Mouse (Mus musculus): ENCODE data around the gene Ntn4. TPM values are rescaled to one million over a fixed set of nuclear protein-coding genes. Genes with fewer than 3 reads are reported as not detected.

Ntn4 gene
- total RNA-seq, 2 experiments from 2014 or later, result 9.0 to 9.9 TPM

DNA sequence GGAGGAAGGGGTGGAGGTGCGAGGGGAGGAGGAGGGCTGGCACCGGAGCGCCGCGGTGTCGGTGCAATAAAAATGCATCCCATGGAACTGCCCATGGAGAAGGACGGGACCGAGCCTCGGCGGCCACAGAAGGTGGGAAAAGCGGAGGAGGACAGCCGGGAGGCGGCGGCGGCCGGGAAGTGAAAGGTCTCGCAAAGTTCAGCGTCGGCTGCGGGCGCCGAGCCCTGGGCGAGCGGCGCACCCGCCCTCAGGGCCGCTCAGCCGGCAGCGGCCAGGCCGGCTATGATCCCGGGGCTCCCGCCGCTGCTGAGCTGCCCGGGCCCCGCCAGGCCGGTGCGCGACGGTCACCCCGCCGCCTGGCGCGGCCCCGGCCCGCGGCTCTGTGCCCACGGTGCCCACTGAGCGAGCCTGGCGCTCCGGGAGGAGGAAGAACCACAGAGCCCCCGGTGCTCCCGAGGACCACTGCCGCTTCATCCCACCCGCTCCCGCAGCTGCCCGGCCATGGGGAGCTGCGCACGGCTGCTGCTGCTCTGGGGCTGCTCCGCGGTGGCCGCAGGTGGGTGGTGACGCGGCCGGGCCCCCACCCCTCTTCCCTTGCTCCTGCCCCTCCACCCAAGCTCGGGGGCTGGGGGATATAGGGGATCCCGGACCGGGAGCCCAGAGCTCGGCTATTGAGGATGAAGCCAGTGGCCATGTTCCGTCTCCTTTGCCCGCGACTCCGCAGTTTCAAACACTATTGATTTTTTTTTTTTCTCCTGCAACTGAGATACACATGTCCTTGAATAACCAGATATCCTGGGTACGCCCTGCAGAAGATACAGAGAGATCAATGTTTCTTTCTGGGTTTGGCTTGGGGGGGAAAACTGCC lies 706 bp downstream of the Ntn4 start:
- intact Hi-C loops (cut with DNase I), result no loop called here
- peak; percentile 15 to 17 for DNase-seq (ENCODE audit: low spot score in 2 of 2)

DNA sequence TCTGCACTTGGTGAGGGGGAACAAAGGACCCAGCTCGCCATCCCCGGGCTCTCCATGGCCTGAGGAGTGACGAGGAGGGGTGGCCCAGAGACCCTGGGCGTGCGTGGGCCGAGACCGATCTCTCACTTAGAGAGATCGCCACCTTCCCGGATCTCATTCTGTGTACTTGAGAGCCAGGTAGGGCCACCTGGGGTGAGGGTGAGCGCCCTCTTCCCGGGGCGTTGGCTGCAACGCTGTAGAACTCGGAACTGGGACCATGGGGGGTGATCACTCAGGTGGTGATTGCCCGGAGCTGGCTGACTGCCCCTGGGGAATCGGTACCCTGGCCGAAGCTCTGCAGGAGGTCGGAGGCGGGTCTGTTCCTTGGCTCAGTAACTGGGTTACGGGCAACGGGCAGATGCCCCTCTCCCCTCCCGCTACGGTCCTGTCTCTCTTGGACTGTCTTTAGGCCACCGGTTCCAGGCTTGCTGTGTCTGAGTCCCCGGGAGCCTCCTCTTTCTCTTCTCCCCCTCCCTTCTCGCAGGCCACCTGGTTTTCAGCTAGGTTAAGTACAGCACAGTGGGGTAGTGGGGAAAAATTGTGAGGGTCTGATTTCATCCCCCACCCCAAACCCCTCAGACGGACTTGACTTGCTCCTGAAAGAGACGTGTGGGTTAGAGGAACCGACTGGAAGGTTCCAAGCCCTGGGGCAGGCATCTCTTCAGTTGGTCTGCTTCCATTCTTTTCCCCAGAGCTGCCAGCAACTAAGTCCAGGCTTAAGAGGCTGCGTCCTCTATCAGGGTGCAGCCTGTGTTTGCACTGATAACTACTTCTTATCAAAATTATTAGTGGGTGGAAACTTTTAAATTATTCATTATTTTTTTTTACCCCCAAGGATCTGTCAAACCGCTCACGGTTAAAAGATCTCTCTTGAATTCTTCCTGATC lies 1.6 kb downstream of the Ntn4 start:
- DNase-seq (ENCODE audit: low spot score in 2 of 2), result peak in 1 of 2 experiments; percentile 6
- intact Hi-C loops (cut with DNase I), result no loop called here

DNA sequence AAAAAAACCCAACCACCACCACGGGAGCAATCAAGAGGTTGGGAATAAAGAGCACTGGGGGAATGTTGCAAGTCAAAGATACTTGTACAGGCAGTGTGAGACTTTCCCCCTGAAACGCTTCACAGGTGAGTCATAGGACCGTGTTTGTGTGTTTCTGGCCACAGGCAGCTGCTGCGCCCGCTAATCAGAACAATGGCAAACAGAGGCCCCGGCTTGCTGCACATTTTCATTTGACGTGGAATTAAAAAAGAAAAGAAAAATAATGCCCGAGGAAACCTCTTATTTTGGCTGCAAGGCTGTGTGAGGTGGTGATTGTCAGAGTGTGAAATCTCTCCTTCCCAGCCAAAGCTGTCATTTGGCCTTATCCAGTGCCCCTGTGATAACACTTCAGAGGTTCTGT lies 2.4 kb downstream of the Ntn4 start:
- intact Hi-C loops (cut with DNase I), result no loop called here

DNA sequence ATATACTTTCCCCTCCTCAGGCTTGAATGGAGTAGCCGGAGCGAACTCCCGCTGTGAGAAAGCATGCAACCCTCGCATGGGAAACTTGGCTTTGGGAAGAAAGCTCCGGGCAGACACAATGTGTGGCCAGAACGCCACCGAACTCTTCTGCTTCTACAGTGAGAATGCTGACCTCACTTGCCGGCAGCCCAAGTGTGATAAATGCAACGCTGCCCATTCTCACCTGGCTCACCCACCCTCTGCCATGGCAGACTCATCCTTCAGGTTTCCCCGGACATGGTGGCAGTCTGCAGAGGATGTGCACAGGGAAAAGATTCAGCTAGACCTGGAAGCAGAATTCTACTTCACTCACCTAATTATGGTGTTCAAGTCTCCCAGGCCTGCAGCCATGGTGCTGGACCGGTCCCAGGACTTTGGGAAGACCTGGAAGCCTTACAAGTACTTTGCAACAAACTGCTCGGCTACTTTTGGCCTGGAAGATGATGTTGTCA lies 4.0 kb downstream of the Ntn4 start:
- DNase-seq (ENCODE audit: low spot score in 2 of 2), result no peak
- intact Hi-C loops (cut with DNase I), result no loop called here

More for the DNA sequence above, 2.4 kb downstream of the Ntn4 start:
- DNase-seq (ENCODE audit: low spot score in 2 of 2), result no peak

DNA sequence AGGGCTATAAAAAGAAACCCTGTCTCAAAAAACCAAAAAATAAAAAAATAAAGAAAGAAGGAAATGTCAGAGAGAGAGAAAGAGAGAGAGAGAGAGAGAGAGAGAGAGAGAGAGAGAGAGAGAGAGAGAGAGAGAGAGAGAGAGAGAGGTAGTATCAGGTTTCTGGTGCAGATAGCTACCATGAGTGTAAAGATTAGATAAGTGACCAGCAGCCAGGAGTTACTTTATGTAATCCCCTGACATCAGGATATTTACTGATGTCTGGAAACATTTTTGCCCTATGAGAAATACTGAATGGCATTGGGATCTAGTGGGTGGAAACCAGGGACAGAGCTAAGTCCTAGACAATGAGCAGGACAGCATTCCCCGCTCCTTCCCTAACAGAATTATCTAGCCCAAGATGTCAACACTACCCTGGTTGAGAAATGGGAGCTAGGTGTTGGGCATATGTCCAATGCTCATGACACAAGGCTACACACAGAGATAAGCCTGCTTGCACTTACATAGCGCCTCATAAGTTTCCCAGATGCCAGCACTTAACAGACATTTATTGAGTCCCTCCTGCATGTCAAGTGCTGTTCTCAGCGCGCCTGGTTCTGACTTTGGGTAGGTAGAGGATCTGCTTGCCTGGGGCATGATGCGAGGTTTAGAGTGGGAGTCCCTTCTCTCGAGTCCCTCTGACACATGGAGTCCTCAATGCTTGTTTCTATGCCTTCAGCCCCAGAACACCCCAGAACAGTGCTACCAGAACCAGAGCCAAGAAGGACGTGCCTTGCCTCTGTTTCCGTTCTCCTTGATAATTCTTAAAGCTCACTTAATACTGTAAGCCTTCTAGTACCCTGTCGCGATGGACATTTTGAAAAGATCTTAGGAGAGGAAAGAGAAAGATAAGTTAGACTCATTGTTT lies 7.4 kb downstream of the Ntn4 start:
- no peak for DNase-seq (ENCODE audit: low spot score in 2 of 2)
- intact Hi-C loops (cut with DNase I), result no loop called here

DNA sequence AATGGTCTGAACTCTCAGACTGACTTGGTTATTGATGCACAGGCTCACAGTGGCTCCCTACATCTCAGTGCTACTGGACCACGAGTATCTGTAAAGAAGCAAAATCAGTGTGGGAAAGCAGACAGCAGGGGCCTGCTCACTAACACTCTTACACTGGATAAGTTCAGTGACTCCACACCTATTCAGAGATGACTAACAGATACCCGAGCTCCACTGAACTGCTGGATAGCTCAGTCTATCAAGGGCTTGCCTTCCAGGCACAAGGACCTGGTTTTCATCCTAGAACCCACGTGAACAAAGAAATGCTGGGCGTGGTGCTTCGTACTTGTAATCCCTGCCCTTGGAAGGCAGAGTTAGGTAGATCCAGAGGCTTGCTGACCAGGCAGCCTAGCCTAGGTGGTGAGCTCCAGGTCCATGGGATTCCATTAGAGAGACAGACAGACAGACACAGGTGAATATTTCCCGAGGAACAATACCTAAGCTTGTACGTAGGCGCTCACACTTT lies 8.2 kb downstream of the Ntn4 start:
- no peak for DNase-seq (ENCODE audit: low spot score in 2 of 2)
- intact Hi-C loops (cut with DNase I), result no loop called here

DNA sequence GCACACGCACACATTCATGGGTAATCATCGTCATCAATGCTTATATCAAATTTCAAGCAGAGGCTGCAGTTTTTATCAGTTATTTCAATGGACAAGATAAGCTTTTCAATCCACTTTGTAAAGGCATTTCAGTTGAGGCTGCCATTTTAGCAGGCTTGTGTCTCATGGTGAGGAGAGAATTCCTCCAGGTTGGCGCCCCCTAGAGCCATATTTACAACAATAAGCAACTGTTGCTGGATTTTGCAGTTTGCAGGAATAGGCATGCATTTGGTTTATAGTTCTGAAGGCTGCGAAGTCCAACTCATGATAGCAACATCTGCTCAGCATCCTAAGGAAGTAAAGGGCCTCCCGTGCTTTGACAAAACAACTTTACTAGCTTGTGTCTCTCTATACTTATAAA lies 8.6 kb downstream of the Ntn4 start:
- intact Hi-C loops (cut with DNase I), result no loop called here
- no peak for DNase-seq (ENCODE audit: low spot score in 2 of 2)

DNA sequence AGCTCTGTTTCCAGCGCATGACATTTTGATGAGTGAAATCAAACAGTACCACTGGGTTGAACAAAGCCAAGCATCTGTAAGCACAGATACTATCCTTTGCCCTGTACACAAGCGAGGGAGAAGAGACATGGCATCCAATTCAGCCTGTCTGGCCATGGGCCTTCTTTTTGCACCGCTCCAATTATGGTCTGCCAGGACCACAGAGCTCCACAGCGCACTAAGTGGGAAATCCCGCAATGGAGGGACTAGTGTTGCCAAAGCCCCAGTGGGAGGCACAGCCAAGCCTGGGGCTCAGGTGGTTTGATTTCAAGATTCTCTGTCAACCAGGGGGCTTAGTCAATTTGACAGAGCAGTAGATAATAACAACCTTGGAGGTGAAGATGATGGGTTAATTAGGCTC lies 9.1 kb downstream of the Ntn4 start:
- intact Hi-C loops (cut with DNase I), result no loop called here
- DNase-seq (ENCODE audit: low spot score in 2 of 2), result no peak

DNA sequence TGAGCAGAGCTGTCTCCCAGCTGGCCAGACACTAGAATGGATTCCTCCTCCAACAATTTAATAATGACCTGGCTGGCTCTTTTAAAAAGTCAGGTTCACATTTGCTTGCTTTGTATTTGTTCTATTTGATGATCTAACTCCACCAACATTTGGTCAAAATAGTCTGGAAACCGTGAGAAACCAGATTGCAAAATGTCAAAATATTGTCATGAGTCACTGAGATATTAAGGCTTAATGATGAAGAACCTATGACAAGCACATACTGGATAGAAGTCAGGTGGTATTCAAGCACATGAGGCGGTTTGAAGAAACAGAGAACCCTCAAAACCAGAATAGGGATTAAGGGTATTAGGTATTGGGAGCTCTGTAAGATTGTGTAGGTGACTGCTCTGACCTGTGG lies 12.8 kb downstream of the Ntn4 start:
- no peak for DNase-seq (ENCODE audit: low spot score in 2 of 2)
- intact Hi-C loops (cut with DNase I), result no loop called here

DNA sequence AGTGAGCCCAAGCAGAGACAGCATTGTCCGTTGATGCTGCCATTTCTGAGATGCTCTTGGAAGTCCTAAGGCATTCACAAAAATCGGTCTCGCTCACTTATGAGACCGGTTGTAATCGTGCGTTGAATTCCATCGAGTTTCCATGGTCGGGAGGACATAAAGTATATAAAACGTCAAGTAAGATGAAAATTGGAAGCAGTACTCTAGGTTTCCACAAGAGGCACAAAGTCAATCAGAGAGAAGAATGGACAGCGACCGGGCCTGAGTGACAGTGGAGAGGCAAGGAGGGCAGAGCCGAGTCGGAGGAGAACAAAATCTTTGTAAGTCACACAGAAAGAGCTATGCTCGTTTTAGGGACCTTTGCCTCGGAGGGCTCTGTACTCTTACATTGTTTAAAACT lies 14.9 kb downstream of the Ntn4 start:
- intact Hi-C loops (cut with DNase I), result no loop called here
- no peak for DNase-seq (ENCODE audit: low spot score in 2 of 2)

DNA sequence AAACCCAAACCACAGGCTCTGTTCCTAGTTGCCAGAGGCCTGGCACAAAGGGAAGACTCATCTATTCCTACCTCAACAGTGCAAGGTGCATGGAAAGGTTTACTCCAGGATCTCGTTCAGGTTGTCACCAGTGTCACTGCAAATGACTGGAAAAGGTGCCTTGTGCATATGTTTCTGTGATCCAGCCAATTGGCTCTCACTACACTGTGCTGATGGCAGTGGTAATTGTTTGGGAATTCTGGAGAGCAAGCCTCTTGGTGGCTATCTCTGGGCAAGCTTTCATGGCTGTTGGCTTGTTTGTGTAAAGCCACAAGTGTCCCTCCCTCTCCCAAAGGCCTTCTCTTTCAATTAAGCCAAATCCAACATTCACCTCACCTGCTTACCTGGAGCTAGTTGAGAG lies 19.3 kb downstream of the Ntn4 start:
- intact Hi-C loops (cut with DNase I), result no loop called here
- no peak for DNase-seq (ENCODE audit: low spot score in 2 of 2)

DNA sequence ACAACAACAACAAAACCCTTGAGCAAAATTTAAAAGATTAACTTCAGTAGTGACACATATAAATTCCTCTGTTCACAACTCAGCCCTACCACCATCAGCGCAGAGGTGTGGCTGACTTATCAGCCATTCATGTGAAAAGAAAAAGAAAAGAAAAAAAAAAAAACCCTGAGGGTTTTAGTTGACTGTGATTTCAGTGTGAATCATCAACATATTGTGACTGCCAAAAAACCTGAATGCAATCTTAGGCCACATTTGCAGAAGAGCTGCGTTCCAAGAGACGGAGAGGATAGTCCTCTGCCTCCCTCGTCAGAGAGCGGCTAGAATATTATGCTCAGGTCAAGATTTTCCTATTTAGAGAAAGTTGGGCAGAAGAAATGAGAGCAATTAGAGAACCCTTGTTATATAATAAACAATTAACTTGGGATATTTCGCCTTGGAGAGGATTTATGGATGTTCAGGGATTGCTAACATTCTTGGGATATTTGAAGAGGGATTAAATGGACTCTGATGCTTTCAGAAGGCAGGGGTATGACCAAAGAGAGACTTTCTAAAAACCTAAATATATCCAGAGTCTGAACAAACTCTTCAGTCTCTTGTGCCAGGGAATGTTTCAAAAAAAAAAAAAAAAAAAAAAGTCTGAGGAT lies 21.0 kb downstream of the Ntn4 start:
- intact Hi-C loops (cut with DNase I), result no loop called here
- peak in 1 of 2 experiments; percentile 60 for DNase-seq (ENCODE audit: low spot score in 2 of 2)

DNA sequence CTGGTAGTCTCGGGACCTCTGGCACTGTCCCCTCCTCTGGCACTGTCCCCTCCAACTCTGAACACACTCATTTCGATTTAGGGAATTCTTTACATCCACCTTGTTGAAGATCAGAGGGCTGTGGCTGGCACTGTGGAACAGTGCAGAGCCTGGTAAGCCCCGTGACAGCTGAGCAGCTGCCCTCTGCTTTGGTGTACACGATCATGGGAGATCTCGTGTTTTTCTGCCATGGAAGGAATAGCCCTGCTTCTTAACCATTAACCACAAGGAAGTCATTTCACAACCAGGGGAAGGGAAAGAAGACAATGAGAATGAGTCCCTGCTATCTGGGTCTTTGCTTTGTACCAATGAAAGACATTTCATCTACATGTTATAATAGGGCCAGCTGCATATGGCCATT lies 21.5 kb downstream of the Ntn4 start:
- DNase-seq (ENCODE audit: low spot score in 2 of 2), result no peak
- intact Hi-C loops (cut with DNase I), result no loop called here

DNA sequence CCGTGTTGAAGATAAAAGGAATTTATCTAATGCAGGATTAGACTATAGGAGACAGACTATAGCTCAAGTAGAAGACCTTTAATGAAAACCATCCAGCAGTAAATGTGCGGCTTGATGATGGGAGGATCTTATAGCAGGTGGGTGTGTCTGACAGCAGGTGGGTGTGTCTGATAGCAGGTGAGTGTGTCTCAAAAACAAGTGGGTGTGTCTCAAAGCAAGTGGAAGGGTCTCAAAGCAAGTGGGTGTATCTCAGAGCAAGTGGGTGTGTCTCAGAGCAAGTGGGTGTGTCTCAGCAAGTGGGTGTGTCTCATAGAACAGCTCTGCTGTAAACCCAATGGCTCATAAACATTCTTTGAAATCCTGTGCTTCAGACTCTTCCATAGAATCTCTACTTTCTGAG lies 25.7 kb downstream of the Ntn4 start:
- intact Hi-C loops (cut with DNase I), result no loop called here
- DNase-seq (ENCODE audit: low spot score in 2 of 2), result no peak

DNA sequence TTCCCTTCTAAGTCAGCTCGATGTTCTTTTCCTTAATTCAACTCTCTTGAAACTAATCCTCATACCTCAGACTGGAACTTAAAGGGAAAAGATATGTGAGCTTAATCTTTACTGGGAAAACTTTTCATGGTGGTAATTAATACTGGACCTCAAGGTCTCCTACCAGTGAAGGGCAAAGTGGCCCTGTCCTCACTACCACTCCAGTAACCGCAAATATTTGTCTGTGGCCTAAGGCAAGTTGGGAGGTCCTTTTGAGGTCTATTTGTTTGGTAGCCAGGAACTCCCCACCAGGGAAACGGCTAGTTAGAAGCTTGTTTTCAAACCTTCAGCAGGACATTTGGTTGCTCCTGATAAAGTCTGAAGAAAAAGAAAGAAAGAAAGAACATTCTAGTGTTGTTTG lies 26.5 kb downstream of the Ntn4 start:
- intact Hi-C loops (cut with DNase I), result no loop called here

DNA sequence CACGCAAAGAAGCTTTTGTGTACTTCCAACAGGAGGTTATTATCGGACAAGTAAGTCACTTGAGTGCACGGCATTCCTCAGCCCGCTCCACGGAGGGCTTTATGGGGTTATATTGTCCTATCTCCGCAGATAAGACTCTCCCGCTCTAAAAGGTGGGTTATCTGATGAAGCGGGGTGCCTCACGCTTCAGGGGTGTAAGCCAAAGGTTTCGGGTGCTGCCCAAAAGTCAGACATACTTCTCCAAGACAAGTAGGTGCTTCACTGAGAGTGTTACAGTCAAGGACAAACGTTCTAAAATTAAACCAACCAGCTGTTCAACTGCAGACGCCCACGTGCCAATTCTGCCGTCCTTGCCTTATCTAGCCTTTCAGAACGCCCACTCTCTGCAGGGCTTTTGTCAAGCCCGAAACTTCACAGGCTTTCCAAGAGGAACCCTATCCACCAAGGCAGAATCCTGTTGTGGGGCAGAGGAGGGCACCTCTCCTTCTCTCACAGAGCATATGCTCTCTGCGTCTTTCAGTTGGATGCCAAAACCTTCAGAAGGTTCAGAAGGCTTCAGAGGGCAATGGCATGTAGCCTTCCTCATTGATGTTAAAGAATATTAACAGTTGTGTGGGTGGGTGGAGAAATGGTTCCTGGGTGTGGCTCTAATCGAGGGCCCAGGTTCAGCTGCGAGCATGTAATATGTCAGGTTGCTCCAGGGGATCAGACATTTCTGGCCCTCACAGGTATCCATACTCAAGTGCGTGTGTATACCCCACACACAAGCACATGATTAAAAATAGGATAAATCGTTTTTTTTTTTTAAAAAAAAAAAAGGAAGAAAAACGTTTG lies 32.4 kb downstream of the Ntn4 start:
- intact Hi-C loops (cut with DNase I), result no loop called here
- DNase-seq (ENCODE audit: low spot score in 2 of 2), result peak; percentile 59 to 81

More for the DNA sequence above, 26.5 kb downstream of the Ntn4 start:
- no peak for DNase-seq (ENCODE audit: low spot score in 2 of 2)

DNA sequence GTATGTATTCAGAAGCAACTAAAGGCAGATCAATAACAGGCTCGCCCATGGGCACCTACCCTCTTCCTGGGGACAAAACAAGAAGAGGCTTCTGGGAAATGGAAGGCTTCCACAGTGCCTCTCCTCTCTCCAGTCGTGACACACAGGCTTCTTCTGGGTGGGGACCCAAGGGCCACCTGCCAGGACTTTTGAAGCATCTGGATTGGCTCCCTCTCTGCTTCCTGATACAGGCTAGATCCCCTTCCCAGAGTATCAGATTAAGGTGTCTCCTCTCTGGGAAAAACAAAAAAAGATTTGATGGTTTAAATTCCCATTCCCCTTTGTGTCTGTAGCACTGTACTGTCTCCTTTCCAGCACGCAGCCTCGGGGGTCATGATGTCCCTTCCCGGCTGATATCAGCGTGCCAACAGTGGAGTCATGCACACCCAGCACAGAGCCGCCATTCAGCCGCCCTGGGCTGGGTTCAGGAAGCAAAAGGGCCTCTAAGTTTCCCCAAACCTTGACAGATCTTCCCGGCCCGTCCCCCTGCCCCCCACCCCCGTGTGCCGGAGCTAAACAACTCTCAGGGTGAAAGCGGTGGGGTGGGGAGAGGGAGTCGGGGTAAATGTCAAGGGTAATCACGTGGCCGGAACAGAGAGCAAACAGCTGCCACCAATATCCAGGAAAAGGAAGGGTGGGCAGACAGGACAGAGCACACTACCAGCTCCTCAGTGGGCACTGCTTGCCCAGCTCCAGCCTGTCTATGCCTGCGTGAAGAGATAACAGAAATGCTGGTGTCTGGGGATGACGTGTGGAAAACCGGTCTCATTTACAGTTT lies 38.9 kb downstream of the Ntn4 start:
- intact Hi-C loops (cut with DNase I), result no loop called here
- DNase-seq (ENCODE audit: low spot score in 2 of 2), result no peak

All from left cerebral cortex, postnatal 25 days (tissue).